Mouse (Mus musculus) olfactory bulb, adult 2 months (tissue): Measurements from ENCODE around the gene Pdzd7.
A peak's percentile ranks its signal among the peaks of the same experiment; 100 is the strongest.

ENCODE experiments used
- CTCF ChIP-seq: fragments of 200-500 bp; IDR thresholded peaks from 2 replicates; pipeline ENCODE4 v1.5.1; 2012; ENCODE audit warnings: low read depth, mild to moderate bottlenecking, low read length, moderate library complexity; ENCODE audit not compliant: insufficient read depth
- POLR2A ChIP-seq: fragments of 200-500 bp; IDR thresholded peaks from 2 replicates; pipeline ENCODE4 v1.6.1; 2012; ENCODE audit warnings: mild to moderate bottlenecking, low read depth, low read length, moderate library complexity; ENCODE audit not compliant: insufficient read depth

GRCm38 (mm10) chr19:45063565-45064292, 18.2 kb upstream of the Pdzd7 start:
- TF ChIP-seq CTCF (peak; percentile 35; the same call in 1 of the 2 replicates), POLR2A (no peak)
